Mouse (Mus musculus): ENCODE measurements around the gene Slc26a1. TPM values are rescaled to one million over a fixed set of nuclear protein-coding genes. Genes with fewer than 3 reads are reported as not detected.

Slc26a1 gene
- polyA plus RNA-seq, 1 experiment from 2014 or later = 2.2 TPM

- WGBS = 89% methylated on average over 6 of the region's 6 CpGs
- Histone ChIP-seq H3K9ac (no peak overlapping the region), H3K27me3 (no peaks in the 10 kb centered on the region)
Measured at GRCm38 (mm10) chr5:108680871-108681270, 5.5 kb upstream of the Slc26a1 start.

DNA sequence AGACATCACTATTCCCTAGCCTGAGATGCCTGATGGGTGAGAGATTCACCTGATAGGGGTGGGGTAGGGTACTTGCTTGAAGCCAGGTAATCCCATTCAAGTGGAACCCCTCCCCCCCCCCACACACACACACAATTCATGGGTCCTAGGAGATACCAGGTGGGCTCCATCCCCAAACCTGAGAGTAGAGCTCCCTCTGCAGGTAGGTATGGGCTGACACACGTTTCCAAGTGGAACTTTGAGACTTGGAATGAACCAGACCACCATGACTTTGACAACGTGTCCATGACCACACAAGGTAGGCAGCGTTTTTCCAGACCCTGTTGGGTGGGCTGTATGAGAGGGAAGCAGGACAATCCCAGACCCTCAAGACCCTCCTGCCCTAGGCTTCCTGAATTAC is 4.5 kb upstream of the Slc26a1 start:
- no peak overlapping the region for H3K9ac ChIP-seq
- no peak overlapping the region for H3K4me2 ChIP-seq
- no peaks in the 10 kb centered on the region for H3K36me3 ChIP-seq
- WGBS = 63% methylated on average over 3 of the region's 3 CpGs
- H3K27ac ChIP-seq (replicated peaks) = no peak overlapping the region
- ATAC-seq (ENCODE audit: low read depth) = no peak
- H3K4me1 ChIP-seq (replicated peaks) = peaks cover 15% of the 10 kb centered on the region
- no peak overlapping the region for H3K4me3 ChIP-seq
- no peaks in the 10 kb centered on the region for H3K27me3 ChIP-seq
- no peaks in the 10 kb centered on the region for H3K9me3 ChIP-seq

More at GRCm38 (mm10) chr5:108680871-108681270, 5.5 kb upstream of the Slc26a1 start:
- H3K4me2 ChIP-seq = no peak overlapping the region
- no peak overlapping the region for H3K27ac ChIP-seq (replicated peaks)
- no peaks in the 10 kb centered on the region for H3K9me3 ChIP-seq
- no peak overlapping the region for H3K4me3 ChIP-seq
- no peak for ATAC-seq (ENCODE audit: low read depth)
- no peaks in the 10 kb centered on the region for H3K36me3 ChIP-seq
- H3K4me1 ChIP-seq (replicated peaks) = peaks cover 15% of the 10 kb centered on the region

DNA sequence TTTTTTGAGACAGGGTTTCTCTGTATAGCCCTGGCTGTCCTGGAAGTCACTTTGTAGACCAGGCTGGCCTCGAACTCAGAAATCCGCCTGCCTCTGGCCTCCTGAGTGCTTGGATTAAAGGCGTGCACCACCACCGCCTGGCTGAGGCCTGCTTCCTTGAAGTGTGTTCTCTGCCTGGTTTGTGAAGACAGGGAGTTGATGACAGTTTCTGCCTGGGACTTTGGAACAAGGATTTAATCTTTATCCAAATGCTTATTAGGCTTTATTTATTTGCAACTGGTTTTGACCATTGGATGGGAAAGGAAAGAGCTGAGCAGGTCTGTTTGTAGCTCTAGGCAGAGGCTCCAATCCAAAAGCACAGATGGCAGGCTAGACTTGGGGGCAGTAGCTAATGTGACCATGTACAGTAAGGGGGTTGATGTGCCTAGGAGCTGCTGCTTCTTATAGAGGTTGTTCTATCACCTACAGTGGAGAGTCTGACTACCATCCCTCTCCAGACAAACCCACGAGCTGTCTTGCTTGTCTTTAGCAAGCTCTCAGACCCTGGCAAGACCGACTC is 3.0 kb upstream of the Slc26a1 start:
- Histone ChIP-seq H3K9ac (no peak overlapping the region), H3K9me3 (no peaks in the 10 kb centered on the region), H3K27me3 (no peaks in the 10 kb centered on the region), H3K36me3 (peaks cover 1% of the 10 kb centered on the region; the same call in 1 of the 2 replicates), H3K27ac (replicated peaks) (no peak overlapping the region), H3K4me1 (replicated peaks) (peaks cover 15% of the 10 kb centered on the region), H3K4me2 (no peak overlapping the region), H3K4me3 (no peak overlapping the region)
- no peak for ATAC-seq (ENCODE audit: low read depth)
- WGBS = 91% methylated on average over 6 of the region's 6 CpGs

DNA sequence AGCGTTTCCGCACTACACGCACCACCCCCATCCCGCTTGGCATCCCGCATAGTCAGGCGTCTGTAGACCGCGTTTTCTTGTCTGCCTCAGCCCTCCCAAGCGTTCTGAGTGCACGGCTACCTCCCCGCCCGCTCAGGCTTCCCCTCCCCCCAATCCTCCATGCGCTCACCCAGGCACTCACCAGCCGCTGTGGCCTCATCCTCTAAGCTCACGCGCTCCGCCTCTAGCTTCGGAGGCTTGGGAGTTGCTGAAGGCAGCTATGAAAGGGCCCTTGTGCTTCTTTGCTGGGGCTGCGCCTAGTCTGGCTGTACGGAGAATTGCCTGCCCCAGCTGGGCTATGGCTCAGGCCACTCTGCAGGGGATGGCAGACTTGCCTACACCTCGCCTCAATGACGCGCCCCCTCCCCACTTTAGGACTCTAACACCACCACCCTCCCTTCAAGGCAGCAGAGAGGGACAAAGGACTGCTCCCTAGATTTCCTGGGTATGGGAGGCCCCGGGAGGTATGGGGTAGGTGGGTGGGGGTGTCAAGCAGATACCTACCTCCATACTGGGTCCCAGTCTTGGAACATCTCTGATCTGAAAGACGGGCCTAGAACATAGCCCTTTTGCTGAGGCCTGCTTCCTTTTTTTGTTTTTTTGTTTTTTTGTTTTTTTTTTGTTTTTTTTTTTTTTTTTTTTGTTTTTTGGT is 2.4 kb upstream of the Slc26a1 start:
- peak; percentile 93 for ATAC-seq (ENCODE audit: low read depth)
- peak overlapping the region; percentile 34 for H3K4me3 ChIP-seq
- peaks cover 15% of the 10 kb centered on the region for H3K4me1 ChIP-seq (replicated peaks)
- H3K9me3 ChIP-seq = no peaks in the 10 kb centered on the region
- peak overlapping the region; percentile 60 for H3K9ac ChIP-seq
- 5% methylated on average over 25 of the region's 25 CpGs for WGBS
- peaks cover 7% of the 10 kb centered on the region; the same call in 1 of the 2 replicates for H3K36me3 ChIP-seq
- H3K4me2 ChIP-seq = peak overlapping the region; percentile 57
- H3K27me3 ChIP-seq = no peaks in the 10 kb centered on the region
- H3K27ac ChIP-seq (replicated peaks) = peak overlapping the region; percentile 85

GRCm38 (mm10) chr5:108676772-108677498 is 1.6 kb upstream of the Slc26a1 start:
- peak; percentile 57 for ATAC-seq (ENCODE audit: low read depth)
- Histone ChIP-seq H3K4me3 (peak overlapping the region; percentile 34), H3K27ac (replicated peaks) (peak overlapping the region; percentile 85), H3K9ac (peak overlapping the region; percentile 60), H3K4me1 (replicated peaks) (peaks cover 15% of the 10 kb centered on the region), H3K4me2 (peak overlapping the region; percentile 57), H3K27me3 (no peaks in the 10 kb centered on the region), H3K36me3 (peaks cover 15% of the 10 kb centered on the region), H3K9me3 (no peaks in the 10 kb centered on the region)
- 8% methylated on average over 5 of the region's 5 CpGs for WGBS

GRCm38 (mm10) chr5:108674624-108675023 is 745 bp downstream of the Slc26a1 start:
- 80% methylated on average over 2 of the region's 2 CpGs for WGBS
- Histone ChIP-seq H3K27ac (replicated peaks) (no peak overlapping the region), H3K9me3 (no peaks in the 10 kb centered on the region), H3K27me3 (no peaks in the 10 kb centered on the region), H3K9ac (no peak overlapping the region), H3K4me2 (no peak overlapping the region), H3K4me3 (no peak overlapping the region), H3K36me3 (peaks cover 21% of the 10 kb centered on the region), H3K4me1 (replicated peaks) (peaks cover 23% of the 10 kb centered on the region)
- no peak for ATAC-seq (ENCODE audit: low read depth)

GRCm38 (mm10) chr5:108671757-108672156 is 3.6 kb downstream of the Slc26a1 start:
- H3K4me3 ChIP-seq = no peak overlapping the region
- no peaks in the 10 kb centered on the region for H3K27me3 ChIP-seq
- no peak overlapping the region for H3K27ac ChIP-seq (replicated peaks)
- H3K4me2 ChIP-seq = no peak overlapping the region
- peaks cover 21% of the 10 kb centered on the region for H3K36me3 ChIP-seq
- no peaks in the 10 kb centered on the region for H3K9me3 ChIP-seq
- H3K9ac ChIP-seq = no peak overlapping the region
- no peak for ATAC-seq (ENCODE audit: low read depth)
- WGBS = 93% methylated on average over 12 of the region's 12 CpGs
- peaks cover 22% of the 10 kb centered on the region for H3K4me1 ChIP-seq (replicated peaks)

DNA sequence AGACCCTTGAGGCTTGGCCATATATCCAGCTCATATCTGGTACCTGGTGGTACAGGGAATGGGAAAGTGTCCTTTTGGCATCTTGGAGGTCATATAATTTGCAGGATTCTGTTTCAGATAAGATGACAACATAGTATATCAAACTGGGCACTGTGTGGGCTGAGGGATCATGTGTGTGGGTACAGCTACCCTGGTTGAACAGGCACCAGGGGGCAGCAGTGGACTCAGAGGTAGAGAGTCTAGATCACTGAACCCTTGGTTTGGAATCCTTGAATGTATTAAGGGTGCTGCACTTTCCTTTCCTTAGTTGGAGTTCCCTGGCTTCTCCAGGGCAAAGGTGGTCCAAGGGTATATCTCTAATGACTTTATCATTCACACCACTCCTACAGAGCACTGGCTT is 4.6 kb downstream of the Slc26a1 start:
- peaks cover 21% of the 10 kb centered on the region for H3K36me3 ChIP-seq
- no peaks in the 10 kb centered on the region for H3K9me3 ChIP-seq
- ATAC-seq (ENCODE audit: low read depth) = no peak
- H3K27me3 ChIP-seq = no peaks in the 10 kb centered on the region; the same call in 1 of the 2 replicates
- peaks cover 21% of the 10 kb centered on the region for H3K4me1 ChIP-seq (replicated peaks)
- no peak overlapping the region for H3K4me2 ChIP-seq
- H3K27ac ChIP-seq (replicated peaks) = no peak overlapping the region
- no peak overlapping the region for H3K4me3 ChIP-seq
- no peak overlapping the region for H3K9ac ChIP-seq

GRCm38 (mm10) chr5:108669986-108670385 is 5.4 kb downstream of the Slc26a1 start:
- peak overlapping the region; percentile 83; the same call in 1 of the 2 replicates for H3K27ac ChIP-seq (replicated peaks)
- no peaks in the 10 kb centered on the region; the same call in 1 of the 2 replicates for H3K27me3 ChIP-seq
- ATAC-seq (ENCODE audit: low read depth) = peak; percentile 29
- peaks cover 21% of the 10 kb centered on the region for H3K4me1 ChIP-seq (replicated peaks)
- no peaks in the 10 kb centered on the region for H3K9me3 ChIP-seq
- 0 out of 2 replicates have a peak overlapping the region, but pooled peaks have one; percentile 74 for H3K9ac ChIP-seq
- H3K4me3 ChIP-seq = peak overlapping the region; percentile 52; the same call in 1 of the 2 replicates
- peaks cover 21% of the 10 kb centered on the region for H3K36me3 ChIP-seq
- H3K4me2 ChIP-seq = peak overlapping the region; percentile 63
- WGBS = 78% methylated on average over 9 of the region's 9 CpGs

- H3K4me2 ChIP-seq = peak within 1 kb of the TSS; percentile 63
- peak; percentile 80 for ATAC-seq (ENCODE audit: low read depth)
- no peaks in the 10 kb centered on the region for H3K9me3 ChIP-seq
- H3K4me1 ChIP-seq (replicated peaks) = peaks cover 21% of the 10 kb centered on the region
- H3K27me3 ChIP-seq = no peaks in the 10 kb centered on the region; the same call in 1 of the 2 replicates
- H3K9ac ChIP-seq = peak within 1 kb of the TSS; percentile 74
- WGBS = 5% methylated on average over 43 of the region's 43 CpGs
- peak within 1 kb of the TSS; percentile 83 for H3K27ac ChIP-seq (replicated peaks)
- H3K4me3 ChIP-seq = peak within 1 kb of the TSS; percentile 52
- H3K36me3 ChIP-seq = peaks cover 21% of the 10 kb centered on the region
Measured at GRCm38 (mm10) chr5:108668977-108669936, 6.1 kb downstream of the Slc26a1 start, which contains the start of gene Dgkq. Gene Dgkq, minus strand, starts transcription at chr5:108669672.

DNA sequence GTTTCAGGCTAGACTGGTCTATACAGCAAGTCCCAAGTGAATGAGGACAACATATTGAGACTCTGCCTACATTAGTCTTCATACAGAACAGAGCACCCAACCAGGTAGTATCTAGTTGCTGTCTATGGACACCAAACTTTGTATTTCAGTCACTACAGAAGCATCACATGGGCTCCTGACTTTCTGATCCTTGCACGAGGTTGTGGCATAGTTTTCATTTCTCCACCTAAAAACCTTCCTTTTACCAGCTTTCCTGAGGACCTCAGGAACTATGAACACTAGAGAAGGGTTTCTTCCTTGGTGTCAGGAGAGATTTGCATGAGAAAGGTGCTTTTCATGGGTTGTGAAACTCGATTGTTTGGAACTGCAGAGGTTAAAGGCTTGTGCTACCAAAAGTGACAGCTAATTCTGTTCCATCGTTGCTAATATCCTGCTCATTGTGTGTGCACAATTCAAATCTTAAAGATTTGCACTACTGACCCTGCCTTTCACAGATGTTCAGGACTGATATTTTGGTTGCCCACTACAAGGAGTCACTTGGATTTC is 6.9 kb downstream of the Slc26a1 start:
- Histone ChIP-seq H3K9me3 (no peaks in the 10 kb centered on the region), H3K4me3 (peak overlapping the region; percentile 52), H3K4me1 (replicated peaks) (peaks cover 21% of the 10 kb centered on the region), H3K4me2 (peak overlapping the region; percentile 63), H3K9ac (peak overlapping the region; percentile 74), H3K27ac (replicated peaks) (peak overlapping the region; percentile 83), H3K27me3 (no peaks in the 10 kb centered on the region; the same call in 1 of the 2 replicates), H3K36me3 (peaks cover 20% of the 10 kb centered on the region)
- peak; percentile 7; the same call in 1 of the 2 replicates for ATAC-seq (ENCODE audit: low read depth)
- WGBS = 14% methylated on average over 3 of the region's 3 CpGs

Data from neural tube, embryonic 13.5 days (tissue).